Mouse (Mus musculus) forebrain, postnatal 0 days (tissue): ENCODE data around the gene Gnmt. TPM values are rescaled to one million over a fixed set of nuclear protein-coding genes. Genes with fewer than 3 reads are reported as not detected.

Source experiments
- ATAC-seq: fragments of 200-750 bp; cut with Nextera tagmentation; 2 replicates; pipeline ENCODE4 v1.8.0; 2017; ENCODE audit warnings: mild to moderate bottlenecking, moderate library complexity
- DNase-seq: peaks from one replicate; pipeline ENCODE4 v3.0.0-alpha.2; 2015
- H3K27ac ChIP-seq: fragments of 300-500 bp; sonication (generic); 2 replicates; pipeline ENCODE4 v1.5.1; 2014; ENCODE audit warnings: low read depth, mild to moderate bottlenecking, antibody characterized with exemption, low read length, moderate library complexity, mixed read lengths
- H3K27me3 ChIP-seq: fragments of 300-500 bp; sonication (generic); 2 replicates; pipeline ENCODE4 v1.6.1; 2014; ENCODE audit warnings: mild to moderate bottlenecking, low read length, mixed read lengths; ENCODE audit not compliant: insufficient read depth
- H3K36me3 ChIP-seq: fragments of 300-500 bp; sonication (generic); 2 replicates; pipeline ENCODE4 v1.6.1; 2014; ENCODE audit warnings: mild to moderate bottlenecking, moderate library complexity; ENCODE audit not compliant: insufficient read depth
- H3K4me1 ChIP-seq: fragments of 300-500 bp; sonication (generic); 2 replicates; pipeline ENCODE4 v1.6.1; 2014; ENCODE audit warnings: antibody characterized with exemption; ENCODE audit not compliant: insufficient read depth
- H3K4me2 ChIP-seq: fragments of 300-500 bp; sonication (generic); 2 replicates; pipeline ENCODE4 v1.6.1; 2014; ENCODE audit warnings: low read depth, mild to moderate bottlenecking, moderate library complexity
- H3K4me3 ChIP-seq: fragments of 300-500 bp; sonication (generic); 2 replicates; pipeline ENCODE4 v1.5.1; 2014; ENCODE audit warnings: low read depth, low read length, mixed read lengths
- H3K9ac ChIP-seq: fragments of 300-500 bp; sonication (generic); 2 replicates; pipeline ENCODE4 v1.6.1; 2014; ENCODE audit warnings: mild to moderate bottlenecking
- H3K9me3 ChIP-seq: fragments of 300-500 bp; sonication (generic); 2 replicates; pipeline ENCODE4 v1.6.1; 2016; ENCODE audit warnings: low read length
- CTCF ChIP-seq: sonication (generic); IDR thresholded peaks from 2 replicates; pipeline ENCODE4 v1.5.1; 2016; ENCODE audit warnings: antibody characterized with exemption, control low read depth, low read depth
- WGBS: fragments of 180-500 bp; shearing (Covaris S2); extraction: QIAGEN DNeasy Blood & Tissue Kit; methylation state at CpG from one replicate; pipeline ENCODE4 v1.1.7; 2014; 5-methylcytosine and 5-hydroxymethylcytosine counted together
- polyA plus RNA-seq: library from polyadenylated mRNA; unstranded; fragments of >200 nt; fragmentation: Nextera tagmentation; extraction: Ambion mirVana; gene quantifications from 2 replicates; pipeline ENCODE4 v1.2.1, GENCODE M21; 2015
- total RNA-seq: library from RNA; depleted of rRNA; stranded (reverse); fragments of >200 nt; gene quantifications from 2 replicates; pipeline ENCODE4 v1.2.3, GENCODE M21; 2014; rRNA removed

Gene Gnmt
- total and polyA plus RNA-seq, 2 experiments from 2014 or later: 1.4 TPM; not detected in 1

- DNase-seq (no peak), ATAC-seq (no peak)
- H3K4me1 ChIP-seq: peaks cover 16% of the 10 kb centered on the region; the same call in 1 of the 2 replicates
- peaks cover 57% of the 10 kb centered on the region for H3K36me3 ChIP-seq
- H3K4me3 ChIP-seq: peak overlapping the region; percentile 82
- no peaks in the 10 kb centered on the region for H3K27me3 ChIP-seq
- no peak for TF ChIP-seq CTCF
- peak overlapping the region; percentile 62 for H3K4me2 ChIP-seq
- 27% methylated on average over 12 of the region's 12 CpGs for WGBS
- no peaks in the 10 kb centered on the region for H3K9me3 ChIP-seq
- H3K27ac ChIP-seq: peak overlapping the region; percentile 70
- peak overlapping the region; percentile 53 for H3K9ac ChIP-seq
Measured at GRCm38 (mm10) chr17:46681466-46682118, 47.4 kb downstream of the Gnmt start.

GRCm38 (mm10) chr17:46680760-46681373 is 48.1 kb downstream of the Gnmt start, which contains the start of gene Klhdc3:
TSS of gene Klhdc3 (minus strand) at chr17:46680914.
- peak; percentile 99 for DNase-seq
- no peaks in the 10 kb centered on the region for H3K9me3 ChIP-seq

GRCm38 (mm10) chr17:46679843-46680759 is 48.9 kb downstream of the Gnmt start:
- WGBS: 1% methylated on average over 34 of the region's 34 CpGs
- peak; percentile 57 for TF ChIP-seq CTCF
- peak; percentile 42 for ATAC-seq
- H3K9me3 ChIP-seq: no peaks in the 10 kb centered on the region
- H3K4me1 ChIP-seq: peaks cover 16% of the 10 kb centered on the region; the same call in 1 of the 2 replicates
- H3K4me3 ChIP-seq: peak overlapping the region; percentile 82
- peak overlapping the region; percentile 89 for H3K27ac ChIP-seq
- peak overlapping the region; percentile 64 for H3K4me2 ChIP-seq
- H3K36me3 ChIP-seq: peaks cover 55% of the 10 kb centered on the region
- H3K9ac ChIP-seq: peak overlapping the region; percentile 69
- H3K27me3 ChIP-seq: no peaks in the 10 kb centered on the region
- DNase-seq: peak; percentile 65

More at GRCm38 (mm10) chr17:46680760-46681373, 48.1 kb downstream of the Gnmt start, which contains the start of gene Klhdc3:
- peak; percentile 98 for ATAC-seq
- H3K4me3 ChIP-seq: peak within 1 kb of the TSS; percentile 82
- peak within 1 kb of the TSS; percentile 69 for H3K9ac ChIP-seq
- no peaks in the 10 kb centered on the region for H3K27me3 ChIP-seq
- TF ChIP-seq CTCF: 0 out of 2 replicates have a peak, but pooled peaks have one; percentile 29
- H3K4me1 ChIP-seq: peaks cover 16% of the 10 kb centered on the region; the same call in 1 of the 2 replicates
- peak within 1 kb of the TSS; percentile 89 for H3K27ac ChIP-seq
- H3K36me3 ChIP-seq: peaks cover 57% of the 10 kb centered on the region
- under 1% methylated on average over 49 of the region's 49 CpGs for WGBS
- H3K4me2 ChIP-seq: peak within 1 kb of the TSS; percentile 64

- TF ChIP-seq CTCF: no peak
- Histone ChIP-seq H3K27me3 (no peaks in the 10 kb centered on the region), H3K4me2 (0 out of 2 replicates have a peak overlapping the region, but pooled peaks have one; percentile 8), H3K27ac (no peak overlapping the region), H3K9ac (peak overlapping the region; percentile 69; the same call in 1 of the 2 replicates), H3K36me3 (peaks cover 48% of the 10 kb centered on the region), H3K4me3 (no peak overlapping the region), H3K9me3 (no peaks in the 10 kb centered on the region), H3K4me1 (peaks cover 16% of the 10 kb centered on the region; the same call in 1 of the 2 replicates)
- 75% methylated on average over 9 of the region's 9 CpGs for WGBS
- ATAC-seq (no peak), DNase-seq (no peak)
Measured at GRCm38 (mm10) chr17:46678911-46679310, 50.1 kb downstream of the Gnmt start.

- ATAC-seq: no peak
- no peaks in the 10 kb centered on the region for H3K9me3 ChIP-seq
- peak within 1 kb of the TSS; percentile 64 for H3K4me2 ChIP-seq
- peak within 1 kb of the TSS; percentile 82 for H3K4me3 ChIP-seq
- peaks cover 43% of the 10 kb centered on the region for H3K36me3 ChIP-seq
- H3K9ac ChIP-seq: peak within 1 kb of the TSS; percentile 69
- no peak for TF ChIP-seq CTCF
- DNase-seq: no peak
- WGBS: 83% methylated on average over 9 of the region's 9 CpGs
- no peaks in the 10 kb centered on the region for H3K27me3 ChIP-seq
- peaks cover 18% of the 10 kb centered on the region for H3K4me1 ChIP-seq
- H3K27ac ChIP-seq: no peak within 1 kb of the TSS
Measured at GRCm38 (mm10) chr17:46678416-46678815, 50.6 kb downstream of the Gnmt start, which contains the start of gene Mea1. TSS of gene Mea1 (plus strand) at chr17:46678793.

Other genes starting within 250 kb of the Gnmt start
- 32.3 and 36.5 TPM in 2 replicates for gene Ttbk1, start 241.5 kb downstream of the Gnmt start, total RNA-seq
- 4.2 and 5.6 TPM in 2 replicates for gene Ttbk1, start 241.5 kb downstream of the Gnmt start, polyA plus RNA-seq
- 5.9 and 6.1 TPM in 2 replicates for gene Dnph1, start 232.5 kb downstream of the Gnmt start, total RNA-seq
- 14.9 and 16.1 TPM in 2 replicates for gene Dnph1, start 232.5 kb downstream of the Gnmt start, polyA plus RNA-seq
- gene Cul9, start 182.8 kb downstream of the Gnmt start, total RNA-seq: 31.9 and 44.4 TPM in 2 replicates
- gene Cul9, start 182.8 kb downstream of the Gnmt start, polyA plus RNA-seq: 9.7 and 13.7 TPM in 2 replicates
- gene Srf, start 173.0 kb downstream of the Gnmt start, total RNA-seq: 47.2 and 57.0 TPM in 2 replicates
- gene Srf, start 173.0 kb downstream of the Gnmt start, polyA plus RNA-seq: 2.3 and 2.4 TPM in 2 replicates
- gene Ptk7, start 99.7 kb downstream of the Gnmt start, total RNA-seq: 42.4 and 56.6 TPM in 2 replicates
- gene Ptk7, start 99.7 kb downstream of the Gnmt start, polyA plus RNA-seq: 18.9 and 19.7 TPM in 2 replicates
- 31.2 and 32.7 TPM in 2 replicates for gene Klc4, start 83.1 kb downstream of the Gnmt start, total RNA-seq
- 20.3 and 21.3 TPM in 2 replicates for gene Klc4, start 83.1 kb downstream of the Gnmt start, polyA plus RNA-seq
- gene Mrpl2, start 82.9 kb downstream of the Gnmt start, total RNA-seq: 51.4 and 62.9 TPM in 2 replicates
- gene Mrpl2, start 82.9 kb downstream of the Gnmt start, polyA plus RNA-seq: 96.2 and 111 TPM in 2 replicates
- 77.0 and 89.9 TPM in 2 replicates for gene Cul7, start 78.8 kb downstream of the Gnmt start, total RNA-seq
- gene Cul7, start 78.8 kb downstream of the Gnmt start, polyA plus RNA-seq: 20.6 and 24.0 TPM in 2 replicates
- 29.7 and 31.1 TPM in 2 replicates for gene Rrp36, start 54.8 kb downstream of the Gnmt start, total RNA-seq
- gene Rrp36, start 54.8 kb downstream of the Gnmt start, polyA plus RNA-seq: 39.4 and 52.1 TPM in 2 replicates
- gene Mea1, start 50.4 kb downstream of the Gnmt start, total RNA-seq: 124 and 169 TPM in 2 replicates
- 280 and 286 TPM in 2 replicates for gene Mea1, start 50.4 kb downstream of the Gnmt start, polyA plus RNA-seq
- 71.1 and 77.3 TPM in 2 replicates for gene Klhdc3, start 48.3 kb downstream of the Gnmt start, total RNA-seq
- gene Klhdc3, start 48.3 kb downstream of the Gnmt start, polyA plus RNA-seq: 207 and 211 TPM in 2 replicates
- gene Ppp2r5d, start 24.1 kb downstream of the Gnmt start, total RNA-seq: 90.5 and 103 TPM in 2 replicates
- 85.5 and 93.5 TPM in 2 replicates for gene Ppp2r5d, start 24.1 kb downstream of the Gnmt start, polyA plus RNA-seq
- gene Pex6, start 17.7 kb downstream of the Gnmt start, total RNA-seq: 36.5 and 37.9 TPM in 2 replicates
- 19.6 TPM in 2 replicates for gene Pex6, start 17.7 kb downstream of the Gnmt start, polyA plus RNA-seq
- 69.0 and 77.2 TPM in 2 replicates for gene Cnpy3, start 23.0 kb upstream of the Gnmt start, total RNA-seq
- 68.2 and 69.5 TPM in 2 replicates for gene Cnpy3, start 23.0 kb upstream of the Gnmt start, polyA plus RNA-seq
- not detected in 2 replicates for gene Ptcra, start 34.5 kb upstream of the Gnmt start, total RNA-seq
- 0.23 TPM in 1 of 2 replicates, not detected in the other for gene Ptcra, start 34.5 kb upstream of the Gnmt start, polyA plus RNA-seq
- 39.8 and 42.7 TPM in 2 replicates for gene 2310039H08Rik, start 43.5 kb upstream of the Gnmt start, total RNA-seq
- 67.1 and 88.8 TPM in 2 replicates for gene 2310039H08Rik, start 43.5 kb upstream of the Gnmt start, polyA plus RNA-seq
- gene Rpl7l1, start 53.5 kb upstream of the Gnmt start, total RNA-seq: 62.9 and 64.4 TPM in 2 replicates
- 73.4 and 83.1 TPM in 2 replicates for gene Rpl7l1, start 53.5 kb upstream of the Gnmt start, polyA plus RNA-seq
- gene Bicral, start 129.3 kb upstream of the Gnmt start, total RNA-seq: 17.4 and 36.7 TPM in 2 replicates
- gene Bicral, start 129.3 kb upstream of the Gnmt start, polyA plus RNA-seq: 3.8 and 6.7 TPM in 2 replicates
- 46.2 and 63.4 TPM in 2 replicates for gene Tbcc, start 161.5 kb upstream of the Gnmt start, total RNA-seq
- 52.2 and 53.0 TPM in 2 replicates for gene Tbcc, start 161.5 kb upstream of the Gnmt start, polyA plus RNA-seq
- gene Prph2, start 181.3 kb upstream of the Gnmt start, total RNA-seq: 0.14 TPM in 1 of 2 replicates, not detected in the other
- gene Prph2, start 181.3 kb upstream of the Gnmt start, polyA plus RNA-seq: not detected in 2 replicates